Mouse (Mus musculus): ENCODE data around the gene Rasd2. TPM values are rescaled to one million over a fixed set of nuclear protein-coding genes. Genes with fewer than 3 reads are reported as not detected.

Gene Rasd2
- total and polyA plus RNA-seq, 2 experiments from 2014 or later = 0.68 to 4.0 TPM

DNA sequence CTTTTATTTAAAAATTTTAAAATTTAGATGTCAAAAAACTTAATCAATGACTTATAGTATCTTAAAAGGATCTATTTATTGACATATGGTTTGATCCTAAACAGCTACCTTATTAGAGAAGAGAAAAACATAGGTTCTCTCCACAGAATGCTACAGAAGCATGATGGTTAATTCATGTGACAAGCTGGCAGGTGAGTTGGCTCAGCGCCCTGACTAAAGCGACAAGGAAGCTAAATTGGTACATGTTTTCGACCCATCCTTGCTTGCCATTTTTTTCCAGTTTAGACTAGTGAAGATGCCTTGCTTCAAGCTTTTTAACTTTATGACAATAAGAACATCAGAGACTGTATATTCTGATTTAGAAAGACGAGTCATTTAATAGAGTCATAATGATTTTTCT is 35.4 kb downstream of the Rasd2 start:
- ATAC-seq (ENCODE audit: insufficient read depth, low read depth) = no peak
- Histone ChIP-seq H3K27ac (ENCODE audit: low read depth) (no peak overlapping the region), H3K4me2 (ENCODE audit: low read depth, low read length) (no peak overlapping the region), H3K4me1 (ENCODE audit: control insufficient read depth, insufficient read depth) (no peaks in the 10 kb centered on the region), H3K27me3 (ENCODE audit: control insufficient read depth, insufficient read depth, low read length) (no peaks in the 10 kb centered on the region), H3K36me3 (replicated peaks; ENCODE audit: control insufficient read depth, insufficient read depth, low read length) (no peaks in the 10 kb centered on the region), H3K9me3 (replicated peaks; ENCODE audit: control insufficient read depth, low read length) (peaks cover 6% of the 10 kb centered on the region), H3K9ac (replicated peaks; ENCODE audit: low read depth, low read length) (no peak overlapping the region), H3K4me3 (ENCODE audit: low read depth, low read length) (no peak overlapping the region)
- DNase-seq (ENCODE audit: low spot score) = no peak
- TF ChIP-seq EP300 (IDR thresholded peaks at IDR 0.05; ENCODE audit: low read depth) (no peak), CTCF (IDR thresholded peaks at IDR 0.05; ENCODE audit: low read depth) (no peak)
- 83% methylated on average over 4 of the region's 4 CpGs for WGBS

DNA sequence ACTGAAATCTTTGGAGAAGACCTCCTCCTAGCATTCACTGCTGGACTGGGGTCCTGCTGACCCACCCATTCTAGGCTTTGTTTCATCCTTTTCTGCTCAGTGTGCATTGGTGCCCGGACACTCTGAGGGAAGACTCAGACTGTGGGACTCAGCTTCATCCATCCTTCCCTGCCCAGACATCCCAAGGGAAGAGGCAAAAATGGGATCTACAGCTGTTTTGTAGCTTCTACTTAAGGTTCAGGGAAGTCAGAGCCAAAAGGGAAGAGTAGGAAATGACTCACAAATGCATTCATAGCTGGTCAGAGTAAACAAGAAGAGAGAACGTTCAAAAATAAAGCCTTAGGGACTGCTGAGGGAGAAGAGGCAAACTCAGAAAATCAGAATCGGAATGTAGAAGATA is 40.3 kb downstream of the Rasd2 start:
- DNase-seq (ENCODE audit: low spot score) = no peak
- Histone ChIP-seq H3K4me2 (ENCODE audit: low read depth, low read length) (no peak overlapping the region), H3K9me3 (replicated peaks; ENCODE audit: control insufficient read depth, low read length) (no peaks in the 10 kb centered on the region)

DNA sequence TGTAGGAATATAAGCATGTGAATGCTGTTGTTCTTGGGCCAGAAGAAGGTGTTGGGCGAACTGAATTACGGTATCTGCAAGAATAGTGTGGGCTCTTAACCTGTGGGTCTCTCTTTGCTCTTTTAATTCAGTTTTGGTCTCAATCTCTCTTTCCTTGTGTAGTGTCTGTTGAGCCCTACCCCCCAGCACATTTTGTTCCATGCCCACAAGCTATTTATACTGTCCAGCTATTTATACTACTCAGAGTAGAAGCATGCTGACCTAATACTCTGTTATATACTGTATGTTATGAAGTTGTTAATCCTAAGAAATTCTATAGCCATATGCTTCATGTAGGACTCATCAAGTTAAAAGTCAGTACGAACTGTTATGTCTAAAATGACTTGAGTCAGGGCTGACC is 41.9 kb downstream of the Rasd2 start:
- Histone ChIP-seq H3K4me2 (ENCODE audit: low read depth, low read length) (no peak overlapping the region), H3K4me3 (ENCODE audit: low read depth, low read length) (no peak overlapping the region), H3K27ac (ENCODE audit: low read depth) (no peak overlapping the region), H3K4me1 (ENCODE audit: control insufficient read depth, insufficient read depth) (peaks cover 7% of the 10 kb centered on the region; the same call in 1 of the 2 replicates), H3K27me3 (ENCODE audit: control insufficient read depth, insufficient read depth, low read length) (no peaks in the 10 kb centered on the region), H3K36me3 (replicated peaks; ENCODE audit: control insufficient read depth, insufficient read depth, low read length) (no peaks in the 10 kb centered on the region), H3K9me3 (replicated peaks; ENCODE audit: control insufficient read depth, low read length) (no peaks in the 10 kb centered on the region), H3K9ac (replicated peaks; ENCODE audit: low read depth, low read length) (no peak overlapping the region)
- WGBS = 86% methylated on average over 3 of the region's 3 CpGs
- ATAC-seq (ENCODE audit: insufficient read depth, low read depth) (peak; percentile 91), DNase-seq (ENCODE audit: low spot score) (peak; percentile 16)
- TF ChIP-seq CTCF (IDR thresholded peaks at IDR 0.05; ENCODE audit: low read depth) = no peak
- no peak for TF ChIP-seq EP300 (IDR thresholded peaks at IDR 0.05; ENCODE audit: low read depth)

More for the DNA sequence above, 40.3 kb downstream of the Rasd2 start:
- TF ChIP-seq CTCF (IDR thresholded peaks at IDR 0.05; ENCODE audit: low read depth) (no peak), EP300 (IDR thresholded peaks at IDR 0.05; ENCODE audit: low read depth) (no peak)
- H3K4me1 ChIP-seq (ENCODE audit: control insufficient read depth, insufficient read depth) = peaks cover 7% of the 10 kb centered on the region; the same call in 1 of the 2 replicates
- no peak overlapping the region for H3K9ac ChIP-seq (replicated peaks; ENCODE audit: low read depth, low read length)
- H3K27ac ChIP-seq (ENCODE audit: low read depth) = 0 out of 2 replicates have a peak overlapping the region, but pooled peaks have one; percentile 34
- WGBS = 70% methylated on average over 3 of the region's 3 CpGs
- no peak for ATAC-seq (ENCODE audit: insufficient read depth, low read depth)
- H3K36me3 ChIP-seq (replicated peaks; ENCODE audit: control insufficient read depth, insufficient read depth, low read length) = no peaks in the 10 kb centered on the region
- no peak overlapping the region for H3K4me3 ChIP-seq (ENCODE audit: low read depth, low read length)
- H3K27me3 ChIP-seq (ENCODE audit: control insufficient read depth, insufficient read depth, low read length) = no peaks in the 10 kb centered on the region

DNA sequence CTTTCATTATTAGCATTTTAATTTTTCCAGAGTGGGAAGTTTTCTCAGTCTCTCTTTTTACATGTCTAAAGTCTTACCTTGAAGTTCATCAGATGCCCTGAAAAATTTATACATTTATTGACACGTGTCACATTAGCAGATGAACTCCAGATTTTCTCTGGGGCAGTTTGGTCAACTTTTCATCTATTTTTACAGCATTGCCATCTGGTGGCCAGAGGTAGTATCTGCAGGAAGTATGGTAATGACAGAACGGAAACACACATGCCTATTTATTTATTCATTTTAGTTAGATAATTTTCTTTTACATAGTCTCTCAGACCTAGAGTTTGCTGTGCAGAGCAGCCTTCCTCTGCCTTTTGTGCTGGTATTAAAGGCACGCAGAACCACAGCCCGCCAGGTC is 58.4 kb downstream of the Rasd2 start:
- Histone ChIP-seq H3K9ac (replicated peaks; ENCODE audit: low read depth, low read length) (no peak overlapping the region), H3K4me2 (ENCODE audit: low read depth, low read length) (no peak overlapping the region), H3K27me3 (ENCODE audit: control insufficient read depth, insufficient read depth, low read length) (no peaks in the 10 kb centered on the region), H3K9me3 (replicated peaks; ENCODE audit: control insufficient read depth, low read length) (peaks cover 5% of the 10 kb centered on the region), H3K4me1 (ENCODE audit: control insufficient read depth, insufficient read depth) (no peaks in the 10 kb centered on the region), H3K27ac (ENCODE audit: low read depth) (no peak overlapping the region), H3K4me3 (ENCODE audit: low read depth, low read length) (no peak overlapping the region), H3K36me3 (replicated peaks; ENCODE audit: control insufficient read depth, insufficient read depth, low read length) (no peaks in the 10 kb centered on the region)
- no peak for TF ChIP-seq EP300 (IDR thresholded peaks at IDR 0.05; ENCODE audit: low read depth)
- TF ChIP-seq CTCF (IDR thresholded peaks at IDR 0.05; ENCODE audit: low read depth) = peak; percentile 67
- DNase-seq (ENCODE audit: low spot score) (peak; percentile 20), ATAC-seq (ENCODE audit: insufficient read depth, low read depth) (no peak)
- 23% methylated on average over 4 of the region's 4 CpGs for WGBS

Other genes starting within 250 kb of the Rasd2 start
- gene Hmgxb4, start 220.6 kb upstream of the Rasd2 start, total RNA-seq (2014; rRNA removed; ENCODE audit: low replicate concordance) = 17.0 and 23.7 TPM in 2 replicates
- gene Hmgxb4, start 220.6 kb upstream of the Rasd2 start, polyA plus RNA-seq (2015; fragmentation: Nextera tagmentation; extraction: Ambion mirVana) = 9.0 and 10.2 TPM in 2 replicates
- gene Tom1, start 180.2 kb upstream of the Rasd2 start, total RNA-seq (2014; rRNA removed; ENCODE audit: low replicate concordance) = 56.1 and 110 TPM in 2 replicates
- gene Tom1, start 180.2 kb upstream of the Rasd2 start, polyA plus RNA-seq (2015; fragmentation: Nextera tagmentation; extraction: Ambion mirVana) = 68.7 and 75.8 TPM in 2 replicates
- gene Hmox1, start 120.3 kb upstream of the Rasd2 start, total RNA-seq (2014; rRNA removed; ENCODE audit: low replicate concordance) = 22.9 and 29.2 TPM in 2 replicates
- 12.2 and 13.6 TPM in 2 replicates for gene Hmox1, start 120.3 kb upstream of the Rasd2 start, polyA plus RNA-seq (2015; fragmentation: Nextera tagmentation; extraction: Ambion mirVana)
- gene Mcm5, start 104.4 kb upstream of the Rasd2 start, total RNA-seq (2014; rRNA removed; ENCODE audit: low replicate concordance) = 51.6 and 51.8 TPM in 2 replicates
- gene Mcm5, start 104.4 kb upstream of the Rasd2 start, polyA plus RNA-seq (2015; fragmentation: Nextera tagmentation; extraction: Ambion mirVana) = 20.9 and 23.8 TPM in 2 replicates
- gene Gm10358, start 192.6 kb downstream of the Rasd2 start, total RNA-seq (2014; rRNA removed; ENCODE audit: low replicate concordance) = 8.2 and 10.4 TPM in 2 replicates
- gene Gm10358, start 192.6 kb downstream of the Rasd2 start, polyA plus RNA-seq (2015; fragmentation: Nextera tagmentation; extraction: Ambion mirVana) = 0.34 and 0.38 TPM in 2 replicates
- gene Iqcm, start 234.8 kb downstream of the Rasd2 start, total RNA-seq (2014; rRNA removed; ENCODE audit: low replicate concordance) = not detected in 2 replicates
- gene Iqcm, start 234.8 kb downstream of the Rasd2 start, polyA plus RNA-seq (2015; fragmentation: Nextera tagmentation; extraction: Ambion mirVana) = not detected in 2 replicates